Mouse (Mus musculus) kidney, embryonic 14.5 days (tissue): ENCODE data around the gene Olfr520. TPM values are rescaled to one million over a fixed set of nuclear protein-coding genes. Genes with fewer than 3 reads are reported as not detected.
"Not testable (repeated sequence)": the region's sequence is repeated elsewhere in the genome, so short reads cannot be mapped to it uniquely, and the experiment has no call there.

Experiments
- ATAC-seq: fragments of 200-750 bp; cut with Nextera tagmentation; 2 replicates; pipeline ENCODE4 v1.8.0; 2017; ENCODE audit warnings: moderate number of reproducible peaks, mild to moderate bottlenecking, moderate TSS enrichment, moderate library complexity; ENCODE audit not compliant: low FRiP score, low TSS enrichment
- H3K27ac ChIP-seq: fragments of 300-500 bp; sonication (generic); 2 replicates; pipeline ENCODE4 v1.5.1; 2014; ENCODE audit warnings: low read depth, mild to moderate bottlenecking, low read length, moderate library complexity, mixed read lengths
- H3K27me3 ChIP-seq: fragments of 300-500 bp; sonication (generic); 2 replicates; pipeline ENCODE4 v1.6.1; 2014; ENCODE audit warnings: mild to moderate bottlenecking, low read length; ENCODE audit not compliant: control insufficient read depth, insufficient read depth
- H3K36me3 ChIP-seq: fragments of 300-500 bp; sonication (generic); 2 replicates; pipeline ENCODE4 v1.6.1; 2014; ENCODE audit warnings: low read length, mixed read lengths; ENCODE audit not compliant: control insufficient read depth, insufficient read depth
- H3K4me1 ChIP-seq: fragments of 300-500 bp; sonication (generic); 2 replicates; pipeline ENCODE4 v1.6.1; 2014; ENCODE audit warnings: low read length, mixed read lengths; ENCODE audit not compliant: control insufficient read depth, insufficient read depth
- H3K4me2 ChIP-seq: fragments of 300-500 bp; sonication (generic); replicated peaks from 2 replicates; pipeline ENCODE4 v1.6.1; 2014; ENCODE audit warnings: low read depth, mild to moderate bottlenecking, low read length
- H3K4me3 ChIP-seq: fragments of 300-500 bp; sonication (generic); 2 replicates; pipeline ENCODE4 v1.5.1; 2014; ENCODE audit warnings: mild to moderate bottlenecking, low read length
- H3K9ac ChIP-seq: fragments of 300-500 bp; sonication (generic); 2 replicates; pipeline ENCODE4 v1.6.1; 2014; ENCODE audit warnings: low read depth, mild to moderate bottlenecking, low read length, moderate library complexity
- H3K9me3 ChIP-seq: fragments of 300-500 bp; sonication (generic); 2 replicates; pipeline ENCODE4 v1.6.1; 2016; ENCODE audit warnings: low read length; ENCODE audit not compliant: control insufficient read depth
- WGBS: fragments of 180-500 bp; shearing (Covaris S2); extraction: QIAGEN DNeasy Blood & Tissue Kit; methylation state at CpG from one replicate; pipeline ENCODE4 v1.1.7; 2014; 5-methylcytosine and 5-hydroxymethylcytosine counted together
- polyA plus RNA-seq: library from polyadenylated mRNA; unstranded; fragments of >200 nt; fragmentation: Nextera tagmentation; extraction: Ambion mirVana; gene quantifications from 2 replicates; pipeline ENCODE4 v1.2.1, GENCODE M21; 2014

Olfr520 gene
- polyA plus RNA-seq, 1 experiment from 2014 or later, result not detected

- H3K4me3 ChIP-seq, ATAC-seq, H3K27ac ChIP-seq, H3K4me1 ChIP-seq, H3K4me2 ChIP-seq, H3K27me3 ChIP-seq, H3K36me3 ChIP-seq, H3K9ac ChIP-seq, H3K9me3 ChIP-seq: not testable (repeated sequence)
- 92% methylated on average over 9 of the region's 9 CpGs for WGBS
Observed at GRCm38 (mm10) chr7:99735491-99735890, 5.4 kb downstream of the Olfr520 start.

- Histone ChIP-seq H3K4me1 (0 out of 2 replicates have a peak, but pooled peaks cover 7% of the 10 kb centered on the region), H3K27me3 (no peaks in the 10 kb centered on the region), H3K4me2 (no peak overlapping the region), H3K4me3 (no peak overlapping the region), H3K27ac (no peak overlapping the region), H3K9ac (no peak overlapping the region), H3K36me3 (no peaks in the 10 kb centered on the region), H3K9me3 (no peaks in the 10 kb centered on the region)
- WGBS, result 59% methylated on average over 9 of the region's 9 CpGs
- no peak for ATAC-seq
Observed at GRCm38 (mm10) chr7:99739276-99739675, 9.2 kb downstream of the Olfr520 start.

GRCm38 (mm10) chr7:99763207-99763606, 33.1 kb downstream of the Olfr520 start, which contains the start of gene Olfr521:
Olfr521 (plus strand) TSS chr7:99763507.
- ATAC-seq, result no peak
- Histone ChIP-seq H3K36me3 (no peaks in the 10 kb centered on the region), H3K9ac (no peak within 1 kb of the TSS), H3K4me1 (no peaks in the 10 kb centered on the region), H3K27ac (no peak within 1 kb of the TSS), H3K27me3 (no peaks in the 10 kb centered on the region), H3K4me2 (no peak within 1 kb of the TSS), H3K4me3 (no peak within 1 kb of the TSS), H3K9me3 (peaks cover 19% of the 10 kb centered on the region)
- 96% methylated on average over 2 of the region's 2 CpGs for WGBS

GRCm38 (mm10) chr7:99781385-99781784, 51.3 kb downstream of the Olfr520 start:
- Histone ChIP-seq H3K4me2 (no peak overlapping the region), H3K36me3 (no peaks in the 10 kb centered on the region), H3K9me3 (no peaks in the 10 kb centered on the region), H3K27me3 (no peaks in the 10 kb centered on the region), H3K4me3 (no peak overlapping the region), H3K4me1 (no peaks in the 10 kb centered on the region), H3K9ac (no peak overlapping the region), H3K27ac (no peak overlapping the region)
- 67% methylated on average over 5 of the region's 5 CpGs for WGBS
- ATAC-seq, result no peak

- Histone ChIP-seq H3K27ac (no peak overlapping the region), H3K4me2 (no peak overlapping the region), H3K9ac (no peak overlapping the region), H3K4me3 (no peak overlapping the region), H3K4me1 (no peaks in the 10 kb centered on the region), H3K36me3 (no peaks in the 10 kb centered on the region), H3K27me3 (no peaks in the 10 kb centered on the region), H3K9me3 (no peaks in the 10 kb centered on the region)
- WGBS, result 71% methylated on average over 2 of the region's 2 CpGs
- no peak for ATAC-seq
Observed at GRCm38 (mm10) chr7:99781916-99782315, 51.8 kb downstream of the Olfr520 start.

GRCm38 (mm10) chr7:99783421-99783820, 53.3 kb downstream of the Olfr520 start:
- 89% methylated on average over 7 of the region's 7 CpGs for WGBS
- no peak overlapping the region for H3K4me3 ChIP-seq
- H3K9ac ChIP-seq, result no peak overlapping the region
- no peak overlapping the region for H3K27ac ChIP-seq
- no peaks in the 10 kb centered on the region for H3K36me3 ChIP-seq
- H3K9me3 ChIP-seq, result no peaks in the 10 kb centered on the region
- H3K4me1 ChIP-seq, result no peaks in the 10 kb centered on the region
- H3K4me2 ChIP-seq, result no peak overlapping the region
- H3K27me3 ChIP-seq, result no peaks in the 10 kb centered on the region
- no peak for ATAC-seq

- ATAC-seq, result no peak
- Histone ChIP-seq H3K9ac (no peak overlapping the region), H3K4me2 (no peak overlapping the region), H3K4me3 (no peak overlapping the region), H3K27me3 (no peaks in the 10 kb centered on the region), H3K27ac (no peak overlapping the region), H3K9me3 (no peaks in the 10 kb centered on the region), H3K36me3 (no peaks in the 10 kb centered on the region), H3K4me1 (no peaks in the 10 kb centered on the region)
- 85% methylated on average over 3 of the region's 3 CpGs for WGBS
Observed at GRCm38 (mm10) chr7:99785553-99785952, 55.5 kb downstream of the Olfr520 start.

Other genes with a start within 250 kb of the Olfr520 start
- 870 and 995 TPM in 2 replicates for gene Rps3, start 246.5 kb upstream of the Olfr520 start, polyA plus RNA-seq
- gene Arrb1, start 194.8 kb upstream of the Olfr520 start, polyA plus RNA-seq, result 3.5 and 3.6 TPM in 2 replicates
- gene Tpbgl, start 103.2 kb upstream of the Olfr520 start, polyA plus RNA-seq, result 0.50 and 0.83 TPM in 2 replicates
- 0.90 and 1.2 TPM in 2 replicates for gene Slco2b1, start 18.9 kb upstream of the Olfr520 start, polyA plus RNA-seq
- not detected in 2 replicates for gene Olfr521, start 33.2 kb downstream of the Olfr520 start, polyA plus RNA-seq
- 2.2 and 4.1 TPM in 2 replicates for gene Neu3, start 98.1 kb downstream of the Olfr520 start, polyA plus RNA-seq
- 0.43 and 0.47 TPM in 2 replicates for gene Xrra1, start 128.8 kb downstream of the Olfr520 start, polyA plus RNA-seq
- gene Spcs2, start 133.2 kb downstream of the Olfr520 start, polyA plus RNA-seq, result 346 and 377 TPM in 2 replicates